Mouse (Mus musculus) small intestine, adult 2 months (tissue): ENCODE measurements around the gene Ppp1ca.

ENCODE experiments used
- CTCF ChIP-seq: fragments of 200-500 bp; IDR thresholded peaks from 2 replicates; pipeline ENCODE4 v1.5.1; 2012; ENCODE audit warnings: low read depth, mild to moderate bottlenecking, control low read depth, inconsistent platforms, low read length, moderate library complexity, mixed read lengths; ENCODE audit not compliant: insufficient replicate concordance, insufficient read length; ENCODE audit errors: extremely low read depth
- POLR2A ChIP-seq: fragments of 200-500 bp; IDR thresholded peaks from 2 replicates; pipeline ENCODE4 v1.6.1; 2012; ENCODE audit warnings: low read depth, mild to moderate bottlenecking, control low read depth, inconsistent platforms, low read length, moderate library complexity

GRCm38 (mm10) chr19:4196548-4196947 lies 4.7 kb downstream of the Ppp1ca start:
- TF ChIP-seq POLR2A (no peak), CTCF (no peak)
